Mouse (Mus musculus): ENCODE measurements around the gene 6030468B19Rik. TPM values are rescaled to one million over a fixed set of nuclear protein-coding genes. Genes with fewer than 3 reads are reported as not detected.

6030468B19Rik gene
- polyA plus RNA-seq, 1 experiment from 2014 or later, result 0.19 TPM

DNA sequence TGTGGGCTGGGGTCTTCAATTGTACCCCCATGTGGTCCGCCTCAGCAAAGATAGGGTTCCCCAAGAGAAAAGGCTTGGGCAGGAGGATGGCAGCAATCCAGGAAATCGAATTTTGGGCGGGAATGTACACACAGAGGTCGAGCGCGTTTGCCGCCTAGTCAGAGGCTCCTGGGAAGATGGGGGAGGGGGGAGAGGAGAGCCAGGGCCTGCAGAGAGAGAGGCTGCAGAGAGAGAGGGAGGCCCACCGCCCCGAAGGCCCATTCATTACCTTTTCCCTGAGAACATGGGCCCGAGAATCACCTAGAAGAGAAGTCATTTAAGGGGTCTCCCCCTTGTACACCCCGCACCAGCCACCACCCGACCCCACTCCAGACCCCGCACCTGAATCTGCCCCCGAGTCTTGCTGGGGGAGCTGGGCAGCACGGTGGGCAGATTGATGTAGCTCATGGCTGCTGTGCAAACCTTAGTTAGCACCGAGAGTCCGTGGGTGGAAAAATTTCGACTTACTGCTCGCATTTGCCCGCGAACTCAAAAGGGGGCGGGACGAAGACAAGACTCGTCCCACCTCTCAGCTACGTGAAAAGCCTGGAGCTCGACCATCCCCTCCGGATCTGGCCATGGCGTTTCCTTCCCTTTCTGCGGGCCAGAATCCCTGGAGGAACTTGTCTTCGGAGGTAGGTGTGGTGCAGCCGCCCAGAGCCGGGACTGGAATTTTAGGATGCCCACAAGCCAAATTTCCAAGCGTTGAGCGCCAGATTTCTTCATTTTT is 28.1 kb downstream of the 6030468B19Rik start, which contains the start of the genes Afmid and Tk1:
Gene Afmid (plus strand): TSS at position 592 of the 769 bp plus-strand sequence.
Gene Tk1 (minus strand): TSS at position 760 of the 769 bp plus-strand sequence.
- H3K9me3 ChIP-seq (ENCODE audit: control insufficient read depth, low read length), result no peaks in the 10 kb centered on the region
- peak within 1 kb of the TSS; percentile 56 to 71 for H3K4me3 ChIP-seq (ENCODE audit: control insufficient read depth in 1 of 2, insufficient read depth in 1 of 2, low read depth in 1 of 2, low read length in 2 of 2)
- H3K9ac ChIP-seq (ENCODE audit: low read length), result peak within 1 kb of the TSS; percentile 86
- ATAC-seq (ENCODE audit: insufficient number of reproducible peaks, insufficient read depth, low FRiP score, low read depth), result no peak
- WGBS, result under 1% methylated on average over 34 of the region's 34 CpGs
- H3K4me2 ChIP-seq (ENCODE audit: low read length), result peak within 1 kb of the TSS; percentile 92
- no peaks in the 10 kb centered on the region for H3K27me3 ChIP-seq (ENCODE audit: control insufficient read depth, insufficient read depth, low read length)
- H3K36me3 ChIP-seq (ENCODE audit: control insufficient read depth, insufficient read depth, low read length), result peaks cover 35% of the 10 kb centered on the region
- peaks cover 59 to 84% of the 10 kb centered on the region in 2 experiments for H3K4me1 ChIP-seq (ENCODE audit: control insufficient read depth in 2 of 2, insufficient read depth in 2 of 2, low read length in 2 of 2)
- H3K27ac ChIP-seq (replicated peaks in 1 of 2; ENCODE audit: control insufficient read depth in 1 of 2, insufficient read depth in 1 of 2, low read depth in 2 of 2, low read length in 2 of 2), result peak within 1 kb of the TSS; percentile 83 to 97

DNA sequence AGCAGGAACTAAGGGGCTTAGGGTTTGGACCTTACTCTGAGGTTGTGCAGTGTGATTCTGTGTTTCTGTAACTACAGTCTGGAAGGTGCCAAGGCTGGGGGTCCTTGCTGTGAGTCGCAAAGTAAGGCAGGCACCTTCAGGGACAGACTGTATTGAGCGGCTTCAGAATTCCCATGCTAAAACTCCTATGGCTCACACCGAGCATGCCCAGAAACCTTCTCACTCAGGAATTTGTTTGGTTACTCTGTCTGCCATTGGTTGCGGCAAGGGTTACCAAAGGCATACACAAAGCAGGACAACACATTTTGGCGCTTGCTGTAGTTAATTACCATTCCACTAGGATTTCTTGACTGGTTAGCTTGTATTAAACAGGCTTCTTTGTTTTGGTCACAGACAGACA is 28.7 kb downstream of the 6030468B19Rik start:
- peak overlapping the region; percentile 56 to 71 for H3K4me3 ChIP-seq (ENCODE audit: control insufficient read depth in 1 of 2, insufficient read depth in 1 of 2, low read depth in 1 of 2, low read length in 2 of 2)
- H3K27me3 ChIP-seq (ENCODE audit: control insufficient read depth, insufficient read depth, low read length), result no peaks in the 10 kb centered on the region
- no peaks in the 10 kb centered on the region for H3K9me3 ChIP-seq (ENCODE audit: control insufficient read depth, low read length)
- peak overlapping the region; percentile 92 for H3K4me2 ChIP-seq (ENCODE audit: low read length)
- peaks cover 63 to 90% of the 10 kb centered on the region in 2 experiments for H3K4me1 ChIP-seq (ENCODE audit: control insufficient read depth in 2 of 2, insufficient read depth in 2 of 2, low read length in 2 of 2)
- H3K9ac ChIP-seq (ENCODE audit: low read length), result peak overlapping the region; percentile 86
- H3K27ac ChIP-seq (replicated peaks in 1 of 2; ENCODE audit: control insufficient read depth in 1 of 2, insufficient read depth in 1 of 2, low read depth in 2 of 2, low read length in 2 of 2), result peak overlapping the region; percentile 83 to 97
- ATAC-seq (ENCODE audit: insufficient number of reproducible peaks, insufficient read depth, low FRiP score, low read depth), result no peak
- H3K36me3 ChIP-seq (ENCODE audit: control insufficient read depth, insufficient read depth, low read length), result peaks cover 29% of the 10 kb centered on the region
- WGBS, result 10% methylated on average over 5 of the region's 5 CpGs

DNA sequence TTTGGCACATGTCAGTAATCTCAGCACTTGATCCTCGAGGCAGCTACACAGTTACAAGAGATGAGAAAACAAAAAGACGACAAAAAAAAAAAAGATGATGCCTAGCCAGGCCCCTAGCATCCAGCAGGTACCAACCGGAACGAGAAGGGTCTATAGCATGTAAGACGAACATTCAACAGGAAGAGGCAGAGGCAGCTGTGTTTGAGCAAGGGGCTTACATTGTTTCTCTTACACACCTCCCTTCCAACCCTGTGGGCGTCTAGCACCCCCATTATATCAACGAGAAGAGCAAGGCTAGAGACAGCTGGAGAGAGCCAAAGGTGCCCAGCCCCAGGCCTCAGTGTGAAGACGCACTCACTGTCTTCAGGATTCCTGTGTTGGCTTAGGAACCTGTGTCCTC is 29.5 kb downstream of the 6030468B19Rik start:
- ATAC-seq (ENCODE audit: insufficient number of reproducible peaks, insufficient read depth, low FRiP score, low read depth), result no peak
- no peak overlapping the region for H3K4me3 ChIP-seq (ENCODE audit: control insufficient read depth in 1 of 2, insufficient read depth in 1 of 2, low read depth in 1 of 2, low read length in 2 of 2)

DNA sequence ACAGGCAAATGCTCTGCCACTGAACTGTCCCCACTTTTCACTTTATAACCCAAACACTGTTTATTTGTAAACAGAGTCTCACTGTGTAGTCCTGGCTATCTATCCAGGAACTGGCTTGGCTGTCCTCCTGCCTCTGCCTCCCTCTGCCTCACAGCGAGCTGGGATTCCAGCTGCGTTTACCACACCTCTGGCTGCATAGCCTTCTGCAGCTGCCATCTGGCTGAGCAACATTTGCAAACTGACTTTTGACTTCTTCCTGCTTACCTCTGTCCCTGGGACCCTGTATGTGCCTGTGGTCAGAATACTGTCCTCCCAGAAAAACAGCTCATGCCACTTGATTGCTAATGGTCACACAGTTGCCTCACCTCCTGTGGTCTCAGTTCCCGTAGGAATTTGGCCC is 29.9 kb downstream of the 6030468B19Rik start:
- Histone ChIP-seq H3K4me3 (ENCODE audit: control insufficient read depth in 1 of 2, insufficient read depth in 1 of 2, low read depth in 1 of 2, low read length in 2 of 2) (0 out of 4 replicates have a peak overlapping the region, but pooled peaks of 1 of the 2 experiments have one; percentile 10), H3K9ac (ENCODE audit: low read length) (peak overlapping the region; percentile 86), H3K27ac (replicated peaks in 1 of 2; ENCODE audit: control insufficient read depth in 1 of 2, insufficient read depth in 1 of 2, low read depth in 2 of 2, low read length in 2 of 2) (peak overlapping the region; percentile 90 to 97; a peak in 3 of 4 replicates), H3K9me3 (ENCODE audit: control insufficient read depth, low read length) (no peaks in the 10 kb centered on the region), H3K27me3 (ENCODE audit: control insufficient read depth, insufficient read depth, low read length) (no peaks in the 10 kb centered on the region), H3K4me1 (ENCODE audit: control insufficient read depth in 2 of 2, insufficient read depth in 2 of 2, low read length in 2 of 2) (peaks cover 68 to 84% of the 10 kb centered on the region in 2 experiments), H3K36me3 (ENCODE audit: control insufficient read depth, insufficient read depth, low read length) (peaks cover 16% of the 10 kb centered on the region), H3K4me2 (ENCODE audit: low read length) (peak overlapping the region; percentile 92)
- ATAC-seq (ENCODE audit: insufficient number of reproducible peaks, insufficient read depth, low FRiP score, low read depth), result no peak
- 51% methylated on average over 3 of the region's 3 CpGs for WGBS

More for the DNA sequence above, 29.5 kb downstream of the 6030468B19Rik start:
- peaks cover 63 to 88% of the 10 kb centered on the region in 2 experiments for H3K4me1 ChIP-seq (ENCODE audit: control insufficient read depth in 2 of 2, insufficient read depth in 2 of 2, low read length in 2 of 2)
- H3K36me3 ChIP-seq (ENCODE audit: control insufficient read depth, insufficient read depth, low read length), result peaks cover 21% of the 10 kb centered on the region
- H3K9ac ChIP-seq (ENCODE audit: low read length), result peak overlapping the region; percentile 86
- no peaks in the 10 kb centered on the region for H3K9me3 ChIP-seq (ENCODE audit: control insufficient read depth, low read length)
- H3K4me2 ChIP-seq (ENCODE audit: low read length), result peak overlapping the region; percentile 92
- 55% methylated on average over 8 of the region's 8 CpGs for WGBS
- peak overlapping the region in 1 of 2 experiments; percentile 97; a peak in 2 of 4 replicates for H3K27ac ChIP-seq (replicated peaks in 1 of 2; ENCODE audit: control insufficient read depth in 1 of 2, insufficient read depth in 1 of 2, low read depth in 2 of 2, low read length in 2 of 2)
- no peaks in the 10 kb centered on the region for H3K27me3 ChIP-seq (ENCODE audit: control insufficient read depth, insufficient read depth, low read length)

DNA sequence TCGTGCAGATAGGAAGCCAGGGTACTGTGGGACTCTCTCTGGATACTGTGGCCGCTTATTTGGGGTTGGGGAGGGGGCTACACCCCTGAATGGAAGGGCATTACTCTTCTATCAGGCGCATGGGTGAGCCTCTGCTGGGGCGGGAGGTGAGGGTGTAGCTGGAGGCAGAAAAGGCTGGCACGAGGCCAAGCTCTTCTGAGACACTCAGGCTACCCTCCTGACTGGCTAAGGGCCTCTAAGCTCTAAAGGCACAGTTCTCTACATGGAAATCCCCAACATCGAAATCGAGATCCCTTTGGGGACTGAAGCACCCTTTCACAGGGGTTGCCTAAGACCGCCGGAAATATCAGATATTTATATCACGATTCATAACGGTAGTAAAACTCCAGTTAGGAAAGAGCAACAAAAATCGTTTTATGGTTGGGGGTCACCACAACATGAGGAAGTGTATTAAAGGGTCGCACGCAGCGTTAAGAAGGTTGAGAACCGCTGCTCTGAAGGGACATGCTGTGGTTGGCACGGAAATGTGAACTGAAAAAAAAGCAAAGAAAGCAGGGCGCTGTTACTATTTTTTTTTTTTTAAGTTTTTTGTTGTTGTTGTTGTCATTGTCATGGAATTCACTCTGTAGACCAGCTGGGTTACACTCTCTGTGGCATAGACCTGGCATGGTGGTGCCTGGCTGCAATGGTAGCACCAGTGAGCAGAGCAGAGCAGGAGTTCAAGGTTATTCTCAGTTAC is 30.9 kb downstream of the 6030468B19Rik start:
- H3K4me2 ChIP-seq (ENCODE audit: low read length), result peak overlapping the region; percentile 92
- WGBS, result 39% methylated on average over 18 of the region's 18 CpGs

DNA sequence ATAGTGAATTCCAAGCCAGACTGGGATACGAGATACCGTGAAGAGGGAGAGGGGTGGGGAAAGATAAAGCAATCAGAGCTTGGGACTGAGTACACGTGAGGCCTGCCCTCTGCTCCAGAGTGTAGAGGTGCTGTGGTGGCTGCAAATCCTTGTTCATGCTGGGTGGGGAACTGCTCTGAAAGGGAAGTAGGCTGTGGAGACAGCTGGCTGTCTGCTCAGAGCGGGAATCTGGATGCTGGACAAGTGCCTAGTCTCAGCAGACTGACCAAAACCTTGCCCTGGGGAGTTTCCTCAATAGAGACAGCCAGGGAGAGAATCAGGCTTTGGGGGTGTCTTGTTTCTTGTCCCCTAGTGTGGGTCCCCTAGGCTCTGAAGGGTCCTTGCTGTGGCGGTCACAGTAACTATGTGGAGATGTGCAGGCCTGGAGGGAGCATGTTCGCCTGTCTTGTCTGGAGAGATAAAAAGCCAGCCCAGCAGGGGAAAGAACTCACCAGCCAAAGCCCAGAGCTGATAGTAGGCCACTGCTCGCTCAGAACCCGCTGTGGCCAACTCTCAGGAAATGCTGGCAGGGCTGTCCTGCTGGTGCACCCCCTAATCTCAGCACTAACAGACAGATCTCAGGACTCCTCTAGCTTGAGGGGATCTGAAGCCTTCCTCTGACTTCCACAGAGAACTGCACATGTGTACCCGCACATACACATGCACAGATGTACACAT is 31.6 kb downstream of the 6030468B19Rik start:
- Histone ChIP-seq H3K27me3 (ENCODE audit: control insufficient read depth, insufficient read depth, low read length) (no peaks in the 10 kb centered on the region), H3K9me3 (ENCODE audit: control insufficient read depth, low read length) (no peaks in the 10 kb centered on the region), H3K4me1 (ENCODE audit: control insufficient read depth in 2 of 2, insufficient read depth in 2 of 2, low read length in 2 of 2) (peaks cover 57 to 67% of the 10 kb centered on the region in 2 experiments), H3K4me3 (ENCODE audit: control insufficient read depth in 1 of 2, insufficient read depth in 1 of 2, low read depth in 1 of 2, low read length in 2 of 2) (no peak overlapping the region), H3K36me3 (ENCODE audit: control insufficient read depth, insufficient read depth, low read length) (peaks cover 2% of the 10 kb centered on the region; the same call in 1 of the 2 replicates), H3K9ac (ENCODE audit: low read length) (peak overlapping the region; percentile 56), H3K4me2 (ENCODE audit: low read length) (peak overlapping the region; percentile 92), H3K27ac (replicated peaks in 1 of 2; ENCODE audit: control insufficient read depth in 1 of 2, insufficient read depth in 1 of 2, low read depth in 2 of 2, low read length in 2 of 2) (peak overlapping the region; percentile 90 to 97)
- peak; percentile 32; the same call in 1 of the 2 replicates for ATAC-seq (ENCODE audit: insufficient number of reproducible peaks, insufficient read depth, low FRiP score, low read depth)
- WGBS, result 7% methylated on average over 9 of the region's 9 CpGs

More for the DNA sequence above, 30.9 kb downstream of the 6030468B19Rik start:
- Histone ChIP-seq H3K27ac (replicated peaks in 1 of 2; ENCODE audit: control insufficient read depth in 1 of 2, insufficient read depth in 1 of 2, low read depth in 2 of 2, low read length in 2 of 2) (peak overlapping the region; percentile 90 to 97), H3K36me3 (ENCODE audit: control insufficient read depth, insufficient read depth, low read length) (peaks cover 9% of the 10 kb centered on the region), H3K4me1 (ENCODE audit: control insufficient read depth in 2 of 2, insufficient read depth in 2 of 2, low read length in 2 of 2) (peaks cover 61 to 74% of the 10 kb centered on the region in 2 experiments), H3K9ac (ENCODE audit: low read length) (peak overlapping the region; percentile 86), H3K9me3 (ENCODE audit: control insufficient read depth, low read length) (no peaks in the 10 kb centered on the region), H3K4me3 (ENCODE audit: control insufficient read depth in 1 of 2, insufficient read depth in 1 of 2, low read depth in 1 of 2, low read length in 2 of 2) (peak overlapping the region; percentile 1 to 10; a peak in 2 of 4 replicates), H3K27me3 (ENCODE audit: control insufficient read depth, insufficient read depth, low read length) (no peaks in the 10 kb centered on the region)
- no peak for ATAC-seq (ENCODE audit: insufficient number of reproducible peaks, insufficient read depth, low FRiP score, low read depth)

All from heart, embryonic 14.5 days (tissue).